Comparison of ENCODE assay signal across 26 mouse cellular contexts in the genomic region with DNA sequence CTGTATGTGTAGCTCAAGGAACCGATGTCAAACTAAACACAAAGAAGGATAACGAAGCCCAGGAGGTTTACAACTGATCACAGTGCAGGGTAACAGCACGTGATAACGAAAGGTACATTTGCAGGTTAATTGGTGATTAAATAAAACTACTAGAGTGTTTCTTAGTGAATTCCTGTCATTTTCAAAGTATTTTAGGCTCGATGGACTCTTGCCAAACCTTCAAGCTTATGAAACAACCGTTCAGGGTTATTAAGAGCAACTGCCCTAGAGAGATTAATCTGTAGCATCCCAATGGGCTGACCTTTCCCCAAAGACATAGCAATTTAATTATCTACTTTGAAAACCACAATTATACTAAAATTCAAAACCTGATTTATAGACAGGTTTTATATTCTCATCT.
"Had no signal": no experiment of that assay in that cellular context is flagged by ENCODE, and none has a peak within 500 bp of the region (broad histone marks: within the 10 kb centered on the region; RNA-seq: fewer than 3 reads in every experiment).

No protein-coding gene starts in this region.

- DNase-seq: gastrocnemius, adult 2 months; gastrocnemius, postnatal 10 days; gastrocnemius, postnatal 25 days; heart, adult 18-20 months; heart, postnatal 10 days; heart, postnatal 4 days; kidney, adult 18-20 months; kidney, postnatal 14 days; liver; liver, embryonic 13.5 days had no signal

- H3K9me3 ChIP-seq: heart, embryonic 10.5 days; heart, embryonic 12.5 days; hindbrain, embryonic 10.5 days; hindbrain, embryonic 12.5 days; intestine, embryonic 15.5 days; limb, embryonic 10.5 days; limb, embryonic 12.5 days; liver, embryonic 13.5 days; liver, embryonic 15.5 days had no signal

- H3K27me3 ChIP-seq: heart, embryonic 12.5 days; hindbrain, embryonic 12.5 days; intestine, embryonic 15.5 days; limb, embryonic 12.5 days; liver, embryonic 13.5 days; liver, embryonic 15.5 days had no signal

- ATAC-seq: hindbrain, embryonic 16.5 days; inflammation-experienced regulatory T-cells, adult 6 months; intestine, embryonic 15.5 days; intestine, postnatal 0 days had no signal

- H3K36me3 ChIP-seq: heart, embryonic 10.5 days; heart, embryonic 12.5 days; hindbrain, embryonic 10.5 days; hindbrain, embryonic 12.5 days; intestine, embryonic 15.5 days; limb, embryonic 10.5 days; limb, embryonic 12.5 days; liver, embryonic 13.5 days; liver, embryonic 15.5 days had no signal

- H3K9ac ChIP-seq: heart, embryonic 12.5 days; hindbrain, embryonic 12.5 days; hindbrain, embryonic 14.5 days; intestine, embryonic 15.5 days; limb, embryonic 12.5 days; liver, embryonic 13.5 days; liver, embryonic 15.5 days had no signal

- H3K4me3 ChIP-seq: gastrocnemius, adult 2 months; heart, embryonic 10.5 days; heart, embryonic 12.5 days; hindbrain, embryonic 10.5 days; hindbrain, embryonic 12.5 days; intestine, embryonic 15.5 days; layer of hippocampus, adult 2 months; left cerebral cortex, adult 2 months; limb, embryonic 10.5 days; limb, embryonic 12.5 days; liver, embryonic 13.5 days; liver, embryonic 15.5 days had no signal

- H3K4me2 ChIP-seq: heart, embryonic 12.5 days; hindbrain, embryonic 12.5 days; hindbrain, embryonic 14.5 days; intestine, embryonic 15.5 days; limb, embryonic 12.5 days; liver, embryonic 11.5 days; liver, embryonic 13.5 days; liver, embryonic 15.5 days had no signal

- H3K4me1 ChIP-seq: heart, embryonic 10.5 days; heart, embryonic 12.5 days; hindbrain, embryonic 10.5 days; hindbrain, embryonic 12.5 days; intestine, embryonic 15.5 days; limb, embryonic 10.5 days; limb, embryonic 12.5 days; liver, embryonic 13.5 days; liver, embryonic 15.5 days had no signal

- H3K27ac ChIP-seq: gastrocnemius, adult 2 months; heart, embryonic 10.5 days; hindbrain, embryonic 10.5 days; hindbrain, embryonic 12.5 days; hindbrain, embryonic 14.5 days; intestine, embryonic 15.5 days; kidney, postnatal 0 days; layer of hippocampus, adult 2 months; left cerebral cortex, adult 2 months; limb, embryonic 10.5 days; limb, embryonic 12.5 days; liver, embryonic 13.5 days; liver, embryonic 15.5 days had no signal
